Mouse (Mus musculus): Measurements from ENCODE around the gene Jdp2. TPM values are rescaled to one million over a fixed set of nuclear protein-coding genes. Genes with fewer than 3 reads are reported as not detected.

Jdp2 gene
- 0.36 and 0.57 TPM in 2 replicates for polyA plus RNA-seq (2015; fragmentation: Nextera tagmentation; extraction: Ambion mirVana)

DNA sequence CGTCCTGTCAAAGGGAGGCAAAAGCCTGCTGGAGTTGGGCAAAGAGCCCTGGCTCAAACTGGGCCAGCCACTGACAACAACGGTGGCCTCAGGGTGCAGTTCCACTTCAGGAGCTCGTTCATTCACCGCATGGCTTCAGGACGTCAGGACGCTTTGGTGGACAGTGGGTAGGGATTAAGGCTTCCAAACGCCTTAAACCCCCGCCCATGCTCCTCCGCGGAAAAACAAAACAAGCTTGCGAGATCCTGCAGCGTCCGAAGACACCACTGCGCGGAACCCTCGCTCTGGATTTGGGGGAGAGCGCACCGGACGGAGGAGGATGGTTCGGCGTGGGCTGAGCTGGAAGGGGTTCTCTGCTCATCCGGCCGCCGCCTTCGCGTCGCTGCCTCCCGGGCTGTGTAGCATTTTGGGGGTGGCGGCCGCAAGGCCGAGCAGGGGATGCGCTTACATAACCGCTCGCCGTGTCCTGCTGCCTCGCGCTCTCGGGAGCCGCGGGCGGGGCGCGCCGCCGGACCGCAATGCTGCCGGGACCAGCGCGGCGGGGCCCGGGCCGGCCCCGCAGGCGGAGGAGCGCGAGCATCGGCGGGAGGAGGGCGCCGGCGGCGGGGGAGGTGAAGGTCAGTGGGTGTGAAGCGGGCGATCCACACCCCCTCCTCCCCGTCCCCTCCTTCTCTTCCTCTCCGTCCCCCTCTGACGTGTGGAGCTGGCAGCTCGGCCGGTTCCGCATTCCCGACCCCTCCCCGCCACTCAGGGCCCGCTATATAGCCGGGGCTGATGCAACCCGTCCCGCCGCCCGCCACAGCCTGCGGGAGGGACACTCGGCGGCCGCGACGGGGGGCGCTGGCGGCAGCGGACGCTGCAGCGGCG lies at the start of gene Jdp2:
Gene Jdp2 (plus strand): TSS at position 417 of the 867 bp plus-strand sequence.
- WGBS, result under 1% methylated on average over 57 of the region's 90 CpGs
- peak within 1 kb of the TSS; percentile 89 for H3K27ac ChIP-seq (ENCODE audit: low read length)
- no peaks in the 10 kb centered on the region for H3K36me3 ChIP-seq (ENCODE audit: control insufficient read depth, insufficient read depth, low read length)
- H3K9me3 ChIP-seq (replicated peaks; ENCODE audit: control insufficient read depth, low read length, poor library complexity, severe bottlenecking), result no peaks in the 10 kb centered on the region
- H3K9ac ChIP-seq (ENCODE audit: low read depth, low read length), result peak within 1 kb of the TSS; percentile 96
- no peaks in the 10 kb centered on the region for H3K27me3 ChIP-seq (ENCODE audit: control insufficient read depth, insufficient read depth, low read depth, low read length)
- peaks cover 32% of the 10 kb centered on the region for H3K4me1 ChIP-seq (ENCODE audit: control insufficient read depth, insufficient read depth, low read length)
- peak within 1 kb of the TSS; percentile 76 for H3K4me2 ChIP-seq (ENCODE audit: low read length)
- ATAC-seq, result peak; percentile 91
- peak within 1 kb of the TSS; percentile 86 for H3K4me3 ChIP-seq (ENCODE audit: low read depth, low read length)

DNA sequence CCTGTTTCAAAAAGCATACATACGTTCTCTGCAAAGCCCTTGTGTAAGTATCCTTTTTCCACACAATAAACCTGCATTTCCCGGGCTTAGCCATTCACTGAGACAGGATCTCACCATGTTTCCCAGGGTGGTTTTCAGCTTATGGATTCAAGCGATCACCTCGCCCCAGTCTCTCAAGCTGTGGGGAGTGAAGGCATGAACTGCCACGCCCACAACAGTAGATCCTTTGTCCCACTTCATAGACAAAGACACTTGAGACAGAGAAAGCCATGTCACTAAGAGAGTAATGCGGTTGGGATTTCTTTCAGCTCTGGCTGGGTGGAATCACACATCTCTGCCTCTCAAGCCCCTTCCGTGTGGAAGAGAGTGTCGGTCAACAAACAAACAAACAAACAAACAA lies 49.2 kb upstream of the Jdp2 start:
- H3K9ac ChIP-seq (ENCODE audit: low read depth, low read length), result no peak overlapping the region
- no peak overlapping the region for H3K4me2 ChIP-seq (ENCODE audit: low read length)
- H3K27ac ChIP-seq (ENCODE audit: low read length), result no peak overlapping the region
- H3K4me3 ChIP-seq (ENCODE audit: low read depth, low read length), result no peak overlapping the region
- 74% methylated on average over 8 of the region's 8 CpGs for WGBS
- no peaks in the 10 kb centered on the region for H3K27me3 ChIP-seq (ENCODE audit: control insufficient read depth, insufficient read depth, low read depth, low read length)
- H3K36me3 ChIP-seq (ENCODE audit: control insufficient read depth, insufficient read depth, low read length), result no peaks in the 10 kb centered on the region
- H3K9me3 ChIP-seq (replicated peaks; ENCODE audit: control insufficient read depth, low read length, poor library complexity, severe bottlenecking), result no peaks in the 10 kb centered on the region
- ATAC-seq, result no peak
- H3K4me1 ChIP-seq (ENCODE audit: control insufficient read depth, insufficient read depth, low read length), result no peaks in the 10 kb centered on the region

DNA sequence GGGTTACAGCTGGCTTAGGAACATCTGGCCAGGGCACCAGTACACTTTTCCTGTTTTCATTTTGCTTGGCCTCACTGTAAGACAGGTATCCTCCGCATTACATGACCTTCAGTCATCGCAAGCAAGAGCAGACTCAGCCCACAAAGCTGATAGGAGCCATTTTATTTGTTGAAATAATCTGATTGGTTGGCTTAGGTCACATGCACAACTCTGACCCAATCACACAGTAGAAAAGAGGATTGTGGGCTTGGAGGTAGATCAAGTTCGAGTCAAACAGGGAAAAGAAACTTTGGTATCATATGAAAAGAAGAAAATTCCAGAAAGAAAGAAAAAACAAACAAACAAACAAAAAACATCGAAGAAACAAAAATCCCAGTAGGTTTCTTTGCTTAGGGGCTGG lies 48.4 kb upstream of the Jdp2 start:
- no peaks in the 10 kb centered on the region for H3K4me1 ChIP-seq (ENCODE audit: control insufficient read depth, insufficient read depth, low read length)
- 91% methylated on average over 4 of the region's 4 CpGs for WGBS
- H3K27me3 ChIP-seq (ENCODE audit: control insufficient read depth, insufficient read depth, low read depth, low read length), result no peaks in the 10 kb centered on the region
- no peaks in the 10 kb centered on the region for H3K9me3 ChIP-seq (replicated peaks; ENCODE audit: control insufficient read depth, low read length, poor library complexity, severe bottlenecking)
- H3K36me3 ChIP-seq (ENCODE audit: control insufficient read depth, insufficient read depth, low read length), result no peaks in the 10 kb centered on the region
- H3K27ac ChIP-seq (ENCODE audit: low read length), result no peak overlapping the region
- H3K4me3 ChIP-seq (ENCODE audit: low read depth, low read length), result no peak overlapping the region
- no peak for ATAC-seq
- no peak overlapping the region for H3K9ac ChIP-seq (ENCODE audit: low read depth, low read length)
- H3K4me2 ChIP-seq (ENCODE audit: low read length), result no peak overlapping the region

DNA sequence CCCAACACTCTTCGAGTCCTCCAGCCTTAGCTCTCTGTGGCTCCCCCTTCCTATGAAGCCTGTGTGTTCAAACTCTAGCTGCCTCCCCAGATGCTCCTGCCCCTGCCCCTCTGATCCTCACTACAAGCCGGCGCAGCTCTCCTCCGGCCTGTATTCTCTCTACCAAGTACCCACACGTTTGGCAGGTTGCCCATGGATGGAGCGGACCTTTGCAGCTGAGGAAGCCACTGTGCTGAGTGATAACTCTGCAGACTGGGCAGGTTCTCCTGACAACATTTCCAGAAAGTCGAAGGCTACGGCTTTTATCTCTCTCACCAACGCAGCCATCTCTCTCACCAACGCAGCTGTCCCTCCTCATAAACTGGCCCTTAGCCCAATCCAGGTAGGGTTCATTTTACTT lies 39.5 kb upstream of the Jdp2 start:
- no peak overlapping the region for H3K9ac ChIP-seq (ENCODE audit: low read depth, low read length)
- H3K27ac ChIP-seq (ENCODE audit: low read length), result no peak overlapping the region
- 86% methylated on average over 10 of the region's 10 CpGs for WGBS
- H3K27me3 ChIP-seq (ENCODE audit: control insufficient read depth, insufficient read depth, low read depth, low read length), result no peaks in the 10 kb centered on the region
- no peak overlapping the region for H3K4me2 ChIP-seq (ENCODE audit: low read length)
- H3K36me3 ChIP-seq (ENCODE audit: control insufficient read depth, insufficient read depth, low read length), result no peaks in the 10 kb centered on the region
- no peaks in the 10 kb centered on the region for H3K9me3 ChIP-seq (replicated peaks; ENCODE audit: control insufficient read depth, low read length, poor library complexity, severe bottlenecking)
- no peak overlapping the region for H3K4me3 ChIP-seq (ENCODE audit: low read depth, low read length)
- no peaks in the 10 kb centered on the region for H3K4me1 ChIP-seq (ENCODE audit: control insufficient read depth, insufficient read depth, low read length)
- ATAC-seq, result no peak

DNA sequence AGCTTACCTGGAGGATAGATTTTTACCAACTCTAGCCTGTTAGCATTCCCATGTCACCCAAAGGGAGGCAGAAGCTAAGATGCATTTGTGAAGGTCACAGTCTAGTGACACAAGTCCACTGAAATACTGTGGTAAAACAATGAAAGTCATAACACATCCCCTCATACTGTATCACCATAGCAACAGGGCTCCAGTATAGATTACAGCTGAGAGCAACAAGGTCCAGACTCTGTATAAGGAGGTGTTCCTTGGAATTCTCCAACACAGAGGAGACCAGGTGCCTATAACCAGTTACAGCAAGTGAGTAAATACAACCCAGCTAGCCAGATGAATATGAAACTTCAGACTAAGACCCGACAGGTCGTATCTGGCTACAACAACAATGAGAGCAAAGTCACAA lies 33.4 kb upstream of the Jdp2 start:
- peak overlapping the region; percentile 48; the same call in 1 of the 2 replicates for H3K27ac ChIP-seq (ENCODE audit: low read length)
- no peak overlapping the region for H3K4me2 ChIP-seq (ENCODE audit: low read length)
- no peaks in the 10 kb centered on the region for H3K27me3 ChIP-seq (ENCODE audit: control insufficient read depth, insufficient read depth, low read depth, low read length)
- H3K9ac ChIP-seq (ENCODE audit: low read depth, low read length), result no peak overlapping the region
- H3K36me3 ChIP-seq (ENCODE audit: control insufficient read depth, insufficient read depth, low read length), result no peaks in the 10 kb centered on the region
- no peak for ATAC-seq
- whole genome bisulfite sequencing, result 81% methylated on average over 2 of the region's 2 CpGs
- no peaks in the 10 kb centered on the region for H3K4me1 ChIP-seq (ENCODE audit: control insufficient read depth, insufficient read depth, low read length)
- H3K4me3 ChIP-seq (ENCODE audit: low read depth, low read length), result no peak overlapping the region
- no peaks in the 10 kb centered on the region for H3K9me3 ChIP-seq (replicated peaks; ENCODE audit: control insufficient read depth, low read length, poor library complexity, severe bottlenecking)

DNA sequence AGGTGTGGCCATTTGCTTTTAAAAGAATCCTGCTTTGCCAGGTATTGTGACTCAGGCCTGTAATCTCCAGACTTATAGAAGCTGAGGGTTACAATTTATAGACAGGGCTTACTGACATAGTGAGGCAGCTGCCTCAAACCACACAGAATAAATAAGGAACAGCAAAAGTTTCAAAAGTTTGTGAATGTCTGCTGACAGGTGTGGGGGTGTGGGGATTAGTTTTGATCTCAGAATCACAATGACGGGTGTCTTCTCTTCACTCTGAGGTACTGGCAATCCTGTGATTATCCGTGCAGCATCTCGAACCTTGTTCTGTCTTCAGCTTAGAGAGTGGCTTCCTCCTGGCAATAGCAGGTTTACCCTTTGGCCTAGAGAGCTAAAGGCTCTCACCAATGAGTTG lies 30.5 kb upstream of the Jdp2 start:
- H3K9ac ChIP-seq (ENCODE audit: low read depth, low read length), result no peak overlapping the region
- H3K27ac ChIP-seq (ENCODE audit: low read length), result no peak overlapping the region
- no peak overlapping the region for H3K4me3 ChIP-seq (ENCODE audit: low read depth, low read length)
- no peaks in the 10 kb centered on the region for H3K27me3 ChIP-seq (ENCODE audit: control insufficient read depth, insufficient read depth, low read depth, low read length)
- H3K9me3 ChIP-seq (replicated peaks; ENCODE audit: control insufficient read depth, low read length, poor library complexity, severe bottlenecking), result no peaks in the 10 kb centered on the region
- no peaks in the 10 kb centered on the region for H3K36me3 ChIP-seq (ENCODE audit: control insufficient read depth, insufficient read depth, low read length)
- H3K4me2 ChIP-seq (ENCODE audit: low read length), result no peak overlapping the region
- ATAC-seq, result no peak
- 88% methylated on average over 3 of the region's 3 CpGs for WGBS
- H3K4me1 ChIP-seq (ENCODE audit: control insufficient read depth, insufficient read depth, low read length), result peaks cover 7% of the 10 kb centered on the region; the same call in 1 of the 2 replicates

DNA sequence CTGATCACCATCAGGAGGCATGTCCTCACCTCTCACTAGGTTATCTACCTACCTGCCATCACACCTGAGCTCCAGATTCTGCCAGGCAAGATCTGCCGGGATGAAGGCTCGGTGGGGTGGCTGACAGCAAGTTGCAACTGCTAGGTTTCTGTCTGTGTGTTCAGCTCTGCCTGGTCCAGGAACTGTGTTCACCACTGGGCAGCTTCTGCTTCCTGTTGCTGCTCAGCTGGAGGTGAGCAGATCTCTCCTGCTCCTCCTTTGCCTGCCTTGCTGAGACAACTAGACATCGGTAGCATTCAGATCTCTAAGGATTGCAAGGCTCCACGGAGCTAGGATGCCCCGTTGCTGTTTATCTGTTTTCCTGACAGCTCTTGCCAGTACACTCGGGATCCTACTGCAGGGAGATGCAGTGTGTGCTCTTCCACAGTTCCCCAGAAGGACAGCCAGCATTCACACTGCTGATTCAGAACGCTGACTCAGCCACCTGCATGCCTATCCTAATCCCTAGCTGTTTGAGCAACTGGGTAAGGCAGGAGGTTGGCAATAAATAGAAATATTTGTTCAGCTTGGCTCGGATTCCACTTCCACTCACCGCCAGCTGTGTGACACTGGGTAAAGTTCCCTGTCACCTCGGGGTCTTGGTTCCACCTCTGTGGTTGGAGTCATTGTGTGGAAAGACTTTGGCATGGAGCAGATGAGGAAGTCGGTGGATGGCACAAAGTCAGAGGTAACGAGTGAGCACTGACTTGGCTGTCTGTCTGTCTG lies 29.3 kb upstream of the Jdp2 start:
- H3K4me1 ChIP-seq (ENCODE audit: control insufficient read depth, insufficient read depth, low read length), result peaks cover 7% of the 10 kb centered on the region; the same call in 1 of the 2 replicates
- H3K27me3 ChIP-seq (ENCODE audit: control insufficient read depth, insufficient read depth, low read depth, low read length), result no peaks in the 10 kb centered on the region
- H3K27ac ChIP-seq (ENCODE audit: low read length), result no peak overlapping the region
- H3K4me3 ChIP-seq (ENCODE audit: low read depth, low read length), result no peak overlapping the region
- no peaks in the 10 kb centered on the region for H3K36me3 ChIP-seq (ENCODE audit: control insufficient read depth, insufficient read depth, low read length)
- ATAC-seq, result no peak
- WGBS, result 79% methylated on average over 12 of the region's 12 CpGs
- H3K4me2 ChIP-seq (ENCODE audit: low read length), result no peak overlapping the region
- H3K9me3 ChIP-seq (replicated peaks; ENCODE audit: control insufficient read depth, low read length, poor library complexity, severe bottlenecking), result no peaks in the 10 kb centered on the region
- H3K9ac ChIP-seq (ENCODE audit: low read depth, low read length), result no peak overlapping the region

DNA sequence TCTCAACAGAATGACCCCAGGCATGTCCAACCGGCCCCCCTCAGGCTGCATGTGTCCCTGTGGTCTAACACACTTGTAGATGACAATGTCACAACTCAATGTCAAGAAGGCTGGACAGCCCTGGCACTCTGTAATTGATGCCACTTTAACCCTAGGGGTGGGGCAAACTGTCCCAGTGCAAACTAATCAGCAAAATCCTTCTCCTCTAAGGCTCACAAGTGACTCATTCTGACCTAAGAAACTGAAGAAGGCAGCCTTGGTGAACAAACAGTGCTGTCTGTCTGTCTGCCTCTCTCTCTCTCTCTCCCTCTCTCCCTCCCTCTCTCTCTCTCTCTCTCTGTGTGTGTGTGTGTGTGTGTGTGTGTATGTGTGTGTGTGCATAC lies 28.7 kb upstream of the Jdp2 start:
- no peak for ATAC-seq
- no peak overlapping the region for H3K9ac ChIP-seq (ENCODE audit: low read depth, low read length)
- H3K27ac ChIP-seq (ENCODE audit: low read length), result no peak overlapping the region
- no peak overlapping the region for H3K4me2 ChIP-seq (ENCODE audit: low read length)
- WGBS, result 89% methylated on average over 1 of the region's 1 CpGs
- no peak overlapping the region for H3K4me3 ChIP-seq (ENCODE audit: low read depth, low read length)
- H3K27me3 ChIP-seq (ENCODE audit: control insufficient read depth, insufficient read depth, low read depth, low read length), result no peaks in the 10 kb centered on the region
- no peaks in the 10 kb centered on the region for H3K36me3 ChIP-seq (ENCODE audit: control insufficient read depth, insufficient read depth, low read length)
- peaks cover 7% of the 10 kb centered on the region; the same call in 1 of the 2 replicates for H3K4me1 ChIP-seq (ENCODE audit: control insufficient read depth, insufficient read depth, low read length)
- H3K9me3 ChIP-seq (replicated peaks; ENCODE audit: control insufficient read depth, low read length, poor library complexity, severe bottlenecking), result no peaks in the 10 kb centered on the region

DNA sequence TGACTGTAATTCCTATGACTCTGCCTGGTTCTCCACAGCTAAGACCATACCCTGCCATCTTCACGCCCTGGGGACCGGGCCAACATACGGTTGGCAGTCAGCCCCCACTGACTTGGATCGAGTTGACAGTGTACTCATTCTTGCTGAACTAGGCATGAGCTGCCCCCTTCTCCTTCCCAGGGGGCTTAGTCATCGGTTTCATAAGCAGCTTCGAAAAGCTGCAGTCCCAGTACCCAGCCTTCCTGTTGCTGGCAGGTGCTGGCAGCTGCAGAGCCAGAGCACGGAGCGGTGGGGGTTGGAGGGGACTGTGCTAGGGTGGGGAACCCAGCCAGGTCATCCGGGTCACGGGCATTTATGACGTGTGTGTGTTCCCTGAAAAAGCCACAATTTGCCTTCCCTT lies 27.5 kb upstream of the Jdp2 start:
- H3K4me1 ChIP-seq (ENCODE audit: control insufficient read depth, insufficient read depth, low read length), result peaks cover 7% of the 10 kb centered on the region; the same call in 1 of the 2 replicates
- H3K4me3 ChIP-seq (ENCODE audit: low read depth, low read length), result no peak overlapping the region
- no peaks in the 10 kb centered on the region for H3K36me3 ChIP-seq (ENCODE audit: control insufficient read depth, insufficient read depth, low read length)
- H3K9ac ChIP-seq (ENCODE audit: low read depth, low read length), result no peak overlapping the region
- no peaks in the 10 kb centered on the region for H3K9me3 ChIP-seq (replicated peaks; ENCODE audit: control insufficient read depth, low read length, poor library complexity, severe bottlenecking)
- H3K27ac ChIP-seq (ENCODE audit: low read length), result peak overlapping the region; percentile 3; the same call in 1 of the 2 replicates
- 0 out of 2 replicates have a peak, but pooled peaks have one; percentile 37 for ATAC-seq
- H3K4me2 ChIP-seq (ENCODE audit: low read length), result no peak overlapping the region
- 70% methylated on average over 11 of the region's 11 CpGs for whole genome bisulfite sequencing
- H3K27me3 ChIP-seq (ENCODE audit: control insufficient read depth, insufficient read depth, low read depth, low read length), result no peaks in the 10 kb centered on the region
